Mouse (Mus musculus) bone marrow macrophage, adult 2 months (primary cell): ENCODE data around the gene Eml6. TPM values are rescaled to one million over a fixed set of nuclear protein-coding genes. Genes with fewer than 3 reads are reported as not detected.
A peak's percentile ranks its signal among the peaks of the same experiment; 100 is the strongest.

Experiments used
- H3K27ac ChIP-seq: 2 replicates; pipeline ENCODE4 v1.5.1; 2012; ENCODE audit warnings: low read depth, low read length; ENCODE audit not compliant: insufficient read depth
- H3K4me1 ChIP-seq: 2 replicates; pipeline ENCODE4 v1.6.1; 2012; ENCODE audit warnings: low read length; ENCODE audit not compliant: control insufficient read depth, insufficient read depth
- H3K4me3 ChIP-seq: 2 replicates; pipeline ENCODE4 v1.5.1; 2012; ENCODE audit warnings: mild to moderate bottlenecking, low read length, moderate library complexity; ENCODE audit not compliant: insufficient read depth
- CTCF ChIP-seq: IDR thresholded peaks from 2 replicates; pipeline ENCODE4 v1.5.1; 2012; ENCODE audit warnings: low read depth, mild to moderate bottlenecking, low read length, moderate library complexity
- POLR2A ChIP-seq: IDR thresholded peaks from 2 replicates; pipeline ENCODE4 v1.6.1; 2012; ENCODE audit warnings: mild to moderate bottlenecking, low read depth, low read length, borderline replicate concordance
- polyA plus RNA-seq: library from polyadenylated mRNA; stranded (reverse); fragments of >200 nt; gene quantifications from 2 replicates; pipeline ENCODE4 v1.2.4, GENCODE M21; 2012; ENCODE audit not compliant: missing spikeins, insufficient read depth, insufficient read length

The Eml6 gene
- polyA plus RNA-seq, 1 experiment, result 2.5 TPM

DNA sequence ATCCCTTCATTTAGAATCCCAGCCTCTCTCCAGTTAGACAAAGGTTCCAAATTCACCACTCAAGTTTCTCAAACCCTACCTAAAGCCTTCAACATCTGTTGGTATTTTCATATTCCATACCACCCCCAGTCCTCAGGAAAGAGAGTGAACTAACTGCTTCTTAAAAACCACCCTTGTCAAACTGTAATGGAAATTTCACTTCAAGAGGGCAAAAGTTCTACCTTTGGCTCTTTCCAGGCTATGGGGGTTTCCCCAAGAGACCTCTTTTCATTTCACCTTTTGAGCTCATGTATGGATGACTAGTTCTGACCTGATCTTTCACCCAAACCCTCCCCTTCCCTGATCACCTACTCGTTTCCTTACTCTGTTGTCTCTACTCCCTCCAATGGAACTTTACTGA is 226.0 kb downstream of the Eml6 start:
- TF ChIP-seq POLR2A, result no peak
- no peak for TF ChIP-seq CTCF
- Histone ChIP-seq H3K4me3 (no peak overlapping the region), H3K4me1 (peaks cover 17% of the 10 kb centered on the region), H3K27ac (no peak overlapping the region)

GRCm38 (mm10) chr11:29795106-29795505 is 230.7 kb downstream of the Eml6 start:
- no peak for TF ChIP-seq POLR2A
- no peak for TF ChIP-seq CTCF
- no peak overlapping the region for H3K4me3 ChIP-seq
- H3K4me1 ChIP-seq, result peaks cover 3% of the 10 kb centered on the region; the same call in 1 of the 2 replicates
- no peak overlapping the region for H3K27ac ChIP-seq

DNA sequence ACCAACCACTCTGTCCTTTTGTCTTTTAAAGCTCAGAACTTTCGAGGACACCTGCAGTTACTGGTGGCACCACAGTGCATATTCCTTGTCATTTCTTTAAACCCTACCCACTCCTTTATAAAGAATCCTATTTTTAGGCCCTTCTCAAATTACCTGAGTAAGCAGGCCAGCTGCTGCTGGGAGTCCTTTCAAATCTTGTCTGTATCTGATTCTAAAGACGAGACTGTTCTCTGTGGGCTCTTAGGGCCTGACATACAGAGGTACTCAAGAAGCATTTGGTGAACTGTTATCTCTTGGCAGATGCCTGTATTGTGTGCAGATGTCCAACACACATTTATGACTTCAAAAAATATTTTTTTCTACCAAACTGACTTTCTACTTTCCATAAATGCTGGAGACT is 231.4 kb downstream of the Eml6 start:
- Histone ChIP-seq H3K4me3 (no peak overlapping the region), H3K27ac (no peak overlapping the region), H3K4me1 (peaks cover 3% of the 10 kb centered on the region; the same call in 1 of the 2 replicates)
- TF ChIP-seq POLR2A (no peak), CTCF (no peak)

GRCm38 (mm10) chr11:29790796-29791195 is 235.0 kb downstream of the Eml6 start:
- Histone ChIP-seq H3K27ac (no peak overlapping the region), H3K4me1 (peaks cover 22% of the 10 kb centered on the region), H3K4me3 (no peak overlapping the region)
- TF ChIP-seq CTCF, result no peak
- no peak for TF ChIP-seq POLR2A

DNA sequence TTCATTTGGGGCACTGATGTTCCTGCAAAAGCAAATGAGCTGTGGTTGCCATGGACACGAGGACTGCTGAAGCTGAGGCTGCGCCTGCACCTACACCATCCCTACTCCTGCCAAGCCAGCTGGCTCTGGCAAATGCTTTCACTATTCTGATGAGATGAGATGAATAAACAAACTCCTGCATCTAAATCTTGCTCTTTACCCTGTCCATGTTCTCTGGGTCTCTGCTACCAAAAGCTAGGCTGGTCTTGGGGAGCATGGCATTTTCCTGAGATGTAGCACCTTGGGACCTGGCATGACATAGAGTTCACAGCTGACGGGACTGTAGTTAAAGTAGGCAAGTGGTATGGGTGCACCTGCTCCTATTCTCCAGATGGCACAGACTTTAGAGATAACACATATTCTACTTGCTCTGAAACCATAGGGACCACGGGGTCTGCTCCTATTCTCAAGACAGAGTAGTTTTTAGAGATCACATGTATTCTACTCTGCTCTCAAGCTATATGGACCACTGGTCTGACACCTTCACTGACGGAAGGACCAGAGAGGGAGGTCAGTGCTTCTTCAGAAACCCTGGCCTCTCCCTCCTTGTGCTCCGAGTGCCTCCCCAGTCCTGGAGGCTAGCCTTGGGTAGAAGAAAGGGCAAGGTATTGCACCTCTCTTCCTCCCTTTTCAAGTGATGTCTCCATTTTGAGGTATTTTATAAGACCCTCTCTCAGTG is 236.8 kb downstream of the Eml6 start:
- Histone ChIP-seq H3K4me1 (peaks cover 22% of the 10 kb centered on the region), H3K4me3 (no peak overlapping the region)
- no peak for TF ChIP-seq CTCF
- TF ChIP-seq POLR2A, result no peak

GRCm38 (mm10) chr11:29788499-29788898 is 237.3 kb downstream of the Eml6 start:
- H3K4me1 ChIP-seq, result peaks cover 22% of the 10 kb centered on the region
- no peak overlapping the region for H3K27ac ChIP-seq
- no peak for TF ChIP-seq CTCF
- no peak for TF ChIP-seq POLR2A

More for the DNA sequence above, 236.8 kb downstream of the Eml6 start:
- H3K27ac ChIP-seq, result no peak overlapping the region

GRCm38 (mm10) chr11:29787473-29787872 is 238.4 kb downstream of the Eml6 start:
- H3K4me1 ChIP-seq, result peaks cover 24% of the 10 kb centered on the region
- H3K4me3 ChIP-seq, result peak overlapping the region; percentile 10
- TF ChIP-seq CTCF (no peak), POLR2A (no peak)
- H3K27ac ChIP-seq, result peak overlapping the region; percentile 81

More at GRCm38 (mm10) chr11:29788499-29788898, 237.3 kb downstream of the Eml6 start:
- no peak overlapping the region for H3K4me3 ChIP-seq

GRCm38 (mm10) chr11:29786583-29787219 is 239.1 kb downstream of the Eml6 start:
- H3K4me3 ChIP-seq, result no peak overlapping the region
- peak overlapping the region; percentile 86 for H3K27ac ChIP-seq
- peaks cover 24% of the 10 kb centered on the region for H3K4me1 ChIP-seq
- TF ChIP-seq CTCF (no peak), POLR2A (no peak)

DNA sequence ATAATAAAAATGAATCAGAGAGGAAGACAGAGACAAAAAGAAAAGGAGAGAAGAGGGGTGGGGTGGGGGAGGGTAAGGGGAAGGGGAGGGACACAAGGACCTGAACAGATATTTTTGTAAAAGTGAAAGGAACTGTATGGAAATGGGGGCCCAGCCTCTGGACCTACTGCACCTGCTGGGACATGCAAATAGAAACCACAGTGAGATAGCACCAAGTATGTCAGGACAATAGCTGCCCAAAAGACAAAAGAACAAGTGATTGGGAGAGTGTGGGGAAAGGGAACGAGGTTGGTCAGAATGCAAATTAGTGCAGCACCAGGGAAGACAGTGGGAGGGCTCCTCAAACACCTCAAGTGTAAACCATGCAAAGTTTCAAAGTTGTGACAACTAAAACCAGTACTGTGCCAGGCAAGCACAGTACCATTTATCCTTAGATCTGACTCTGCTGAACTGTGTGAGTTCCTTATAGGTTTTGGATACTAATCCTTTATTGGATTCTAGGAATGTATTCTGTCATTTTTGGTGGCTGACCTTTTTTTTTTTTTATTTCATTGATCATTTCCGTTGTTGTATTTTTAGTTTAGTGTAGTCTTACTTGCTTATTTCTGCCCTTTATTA is 246.3 kb downstream of the Eml6 start:
- no peak for TF ChIP-seq POLR2A
- no peak for TF ChIP-seq CTCF
- Histone ChIP-seq H3K4me1 (peaks cover 9% of the 10 kb centered on the region), H3K27ac (no peak overlapping the region), H3K4me3 (no peak overlapping the region)

GRCm38 (mm10) chr11:29778936-29779335 is 246.9 kb downstream of the Eml6 start:
- TF ChIP-seq POLR2A (no peak), CTCF (no peak)
- peaks cover 13% of the 10 kb centered on the region for H3K4me1 ChIP-seq
- H3K4me3 ChIP-seq, result no peak overlapping the region
- H3K27ac ChIP-seq, result no peak overlapping the region
